Mouse (Mus musculus) layer of hippocampus, postnatal 10 days (tissue): Measurements from ENCODE around the gene Pdap1. TPM values are rescaled to one million over a fixed set of nuclear protein-coding genes. Genes with fewer than 3 reads are reported as not detected.
A peak's percentile ranks its signal among the peaks of the same experiment; 100 is the strongest.
"Not testable (repeated sequence)": the region's sequence is repeated elsewhere in the genome, so short reads cannot be mapped to it uniquely, and the experiment has no call there.

ENCODE experiments used
- DNase-seq, 2 experiments: peaks; one replicate each; pipeline ENCODE4 v3.0.0; 2021; ENCODE audit warnings: low spot score in 2 of 2
- long read RNA-seq: library from polyadenylated mRNA; stranded (forward); transcript quantifications from one replicate; pipeline ENCODE4 v2.0.0, GENCODE M21; 2023
- total RNA-seq, 2 experiments: library from RNA; stranded (reverse); gene quantifications; 2 replicates each; pipeline ENCODE4 v1.2.3; 2021

Pdap1 gene
- total RNA-seq = 100 to 1,000 TPM; 139 to 140 TPM
- long read RNA-seq, partial matches to known transcripts = 2 of 6 reads
- long read RNA-seq, other reads (novel, unspliced or antisense) = 4 of 6 reads

- peak; percentile 97 for DNase-seq
Observed at GRCm38 (mm10) chr5:145139571-145140519, at the start of gene Pdap1, which contains the start of gene Bud31. Gene Pdap1 (minus strand): TSS chr5:145140238. Gene Bud31 (plus strand): TSS chr5:145140362.

- no peak for DNase-seq
Observed at GRCm38 (mm10) chr5:145189416-145189815, 49.4 kb upstream of the Pdap1 start.

- DNase-seq = no peak
Observed at GRCm38 (mm10) chr5:145185244-145185643, 45.2 kb upstream of the Pdap1 start.

- DNase-seq = no peak
Observed at GRCm38 (mm10) chr5:145178461-145178980, 38.5 kb upstream of the Pdap1 start.

- no peak for DNase-seq
Observed at GRCm38 (mm10) chr5:145167306-145167661, 27.2 kb upstream of the Pdap1 start.

- peak; percentile 98 to 99 for DNase-seq
Observed at GRCm38 (mm10) chr5:145166536-145167305, 26.7 kb upstream of the Pdap1 start, which contains the start of the genes Ptcd1 and Cpsf4. Gene Ptcd1 (minus strand): TSS chr5:145167108. Gene Cpsf4 (plus strand): TSS chr5:145167213.

- DNase-seq = no peak
Observed at GRCm38 (mm10) chr5:145165184-145165583, 25.1 kb upstream of the Pdap1 start.

- DNase-seq = no peak
Observed at GRCm38 (mm10) chr5:145164710-145165109, 24.7 kb upstream of the Pdap1 start.

- DNase-seq = no peak
Observed at GRCm38 (mm10) chr5:145161361-145161760, 21.3 kb upstream of the Pdap1 start.

GRCm38 (mm10) chr5:145152690-145153089, 12.7 kb upstream of the Pdap1 start:
- DNase-seq = no peak

- no peak for DNase-seq
Observed at GRCm38 (mm10) chr5:145149294-145149693, 9.3 kb upstream of the Pdap1 start.

GRCm38 (mm10) chr5:145147748-145148147, 7.7 kb upstream of the Pdap1 start:
- DNase-seq = no peak

GRCm38 (mm10) chr5:145140611-145141010, 573 bp upstream of the Pdap1 start:
- no peak for DNase-seq

- DNase-seq = no peak
Observed at GRCm38 (mm10) chr5:145138836-145139235, 1.2 kb downstream of the Pdap1 start.

GRCm38 (mm10) chr5:145133275-145133674, 6.8 kb downstream of the Pdap1 start:
- DNase-seq = not testable (repeated sequence)

GRCm38 (mm10) chr5:145130995-145131394, 9.0 kb downstream of the Pdap1 start:
- no peak for DNase-seq

GRCm38 (mm10) chr5:145130191-145130590, 9.8 kb downstream of the Pdap1 start:
- DNase-seq = no peak

- not testable (repeated sequence) for DNase-seq
Observed at GRCm38 (mm10) chr5:145129773-145130172, 10.3 kb downstream of the Pdap1 start.

GRCm38 (mm10) chr5:145129124-145129523, 10.9 kb downstream of the Pdap1 start:
- no peak for DNase-seq

GRCm38 (mm10) chr5:145126580-145126979, 13.5 kb downstream of the Pdap1 start:
- no peak for DNase-seq

- no peak for DNase-seq
Observed at GRCm38 (mm10) chr5:145123396-145123795, 16.6 kb downstream of the Pdap1 start.
